Mouse (Mus musculus) intestine, postnatal 0 days (tissue): ENCODE data around the gene Inafm2. TPM values are rescaled to one million over a fixed set of nuclear protein-coding genes. Genes with fewer than 3 reads are reported as not detected.

ENCODE experiments used
- ATAC-seq: fragments of 200-750 bp; cut with Nextera tagmentation; 2 replicates; pipeline ENCODE4 v1.8.0; 2017; ENCODE audit warnings: mild to moderate bottlenecking, moderate TSS enrichment, moderate library complexity
- H3K27ac ChIP-seq: fragments of 300-500 bp; sonication (generic); 2 replicates; pipeline ENCODE4 v1.5.1; 2014; ENCODE audit warnings: mild to moderate bottlenecking, low read depth, low read length, moderate library complexity
- H3K27me3 ChIP-seq: fragments of 300-500 bp; sonication (generic); replicated peaks from 2 replicates; pipeline ENCODE4 v1.6.1; 2014; ENCODE audit warnings: low read length, mixed read lengths; ENCODE audit not compliant: control insufficient read depth, insufficient read depth
- H3K36me3 ChIP-seq: fragments of 300-500 bp; sonication (generic); 2 replicates; pipeline ENCODE4 v1.6.1; 2014; ENCODE audit warnings: mild to moderate bottlenecking, moderate library complexity; ENCODE audit not compliant: control insufficient read depth, insufficient read depth
- H3K4me1 ChIP-seq: fragments of 300-500 bp; sonication (generic); replicated peaks from 2 replicates; pipeline ENCODE4 v1.6.1; 2014; ENCODE audit warnings: antibody characterized with exemption, low read length, mixed read lengths; ENCODE audit not compliant: control insufficient read depth, insufficient read depth
- H3K4me2 ChIP-seq: fragments of 300-500 bp; sonication (generic); replicated peaks from 2 replicates; pipeline ENCODE4 v1.6.1; 2014; ENCODE audit warnings: low read depth, mild to moderate bottlenecking, moderate library complexity
- H3K4me3 ChIP-seq: fragments of 300-500 bp; sonication (generic); 2 replicates; pipeline ENCODE4 v1.5.1; 2014; ENCODE audit warnings: low read depth, low read length
- H3K9ac ChIP-seq: fragments of 300-500 bp; sonication (generic); 2 replicates; pipeline ENCODE4 v1.6.1; 2014; ENCODE audit warnings: mild to moderate bottlenecking, low read depth, low read length
- H3K9me3 ChIP-seq: fragments of 300-500 bp; sonication (generic); 2 replicates; pipeline ENCODE4 v1.6.1; 2016; ENCODE audit warnings: mixed run types; ENCODE audit not compliant: control insufficient read depth
- CTCF ChIP-seq: sonication (generic); IDR thresholded peaks from 2 replicates; pipeline ENCODE4 v1.5.1; 2016; ENCODE audit warnings: low read depth, mild to moderate bottlenecking, control low read depth, antibody characterized with exemption, moderate library complexity
- WGBS: fragments of 180-500 bp; shearing (Covaris S2); extraction: QIAGEN DNeasy Blood & Tissue Kit; methylation state at CpG from one replicate; pipeline ENCODE4 v1.1.7; 2014; 5-methylcytosine and 5-hydroxymethylcytosine counted together
- polyA plus RNA-seq: library from polyadenylated mRNA; unstranded; fragments of >200 nt; fragmentation: Nextera tagmentation; extraction: Ambion mirVana; gene quantifications from 2 replicates; pipeline ENCODE4 v1.2.1, GENCODE M21; 2015

The Inafm2 gene
- polyA plus RNA-seq, 1 experiment from 2014 or later, result 24.7 TPM

- Histone ChIP-seq H3K4me1 (0 out of 2 replicates have a peak, but pooled peaks cover 6% of the 10 kb centered on the region), H3K36me3 (no peaks in the 10 kb centered on the region), H3K9ac (no peak overlapping the region), H3K9me3 (no peaks in the 10 kb centered on the region), H3K27ac (no peak overlapping the region), H3K27me3 (peaks cover 79% of the 10 kb centered on the region), H3K4me3 (no peak overlapping the region), H3K4me2 (no peak overlapping the region)
- no peak for TF ChIP-seq CTCF
- no peak for ATAC-seq
- WGBS, result 61% methylated on average over 4 of the region's 4 CpGs
Observed at GRCm38 (mm10) chr2:118708472-118708871, 37.1 kb upstream of the Inafm2 start.

- H3K36me3 ChIP-seq, result no peaks in the 10 kb centered on the region
- H3K9ac ChIP-seq, result no peak overlapping the region
- H3K4me1 ChIP-seq, result 0 out of 2 replicates have a peak, but pooled peaks cover 4% of the 10 kb centered on the region
- H3K4me3 ChIP-seq, result no peak overlapping the region
- H3K27me3 ChIP-seq, result peaks cover 66% of the 10 kb centered on the region
- 51% methylated on average over 4 of the region's 4 CpGs for WGBS
- TF ChIP-seq CTCF, result no peak
- ATAC-seq, result no peak
- H3K27ac ChIP-seq, result no peak overlapping the region
- no peaks in the 10 kb centered on the region for H3K9me3 ChIP-seq
- no peak overlapping the region for H3K4me2 ChIP-seq
Observed at GRCm38 (mm10) chr2:118709655-118710221, 35.8 kb upstream of the Inafm2 start.

GRCm38 (mm10) chr2:118711038-118711494, 34.5 kb upstream of the Inafm2 start:
- H3K27me3 ChIP-seq, result peaks cover 53% of the 10 kb centered on the region
- H3K36me3 ChIP-seq, result no peaks in the 10 kb centered on the region
- H3K9me3 ChIP-seq, result no peaks in the 10 kb centered on the region
- H3K4me3 ChIP-seq, result peak overlapping the region; percentile 24; the same call in 1 of the 2 replicates
- peak overlapping the region; percentile 35; the same call in 1 of the 2 replicates for H3K9ac ChIP-seq
- peak overlapping the region; percentile 60 for H3K4me2 ChIP-seq
- H3K4me1 ChIP-seq, result 0 out of 2 replicates have a peak, but pooled peaks cover 4% of the 10 kb centered on the region
- H3K27ac ChIP-seq, result no peak overlapping the region
- no peak for TF ChIP-seq CTCF
- WGBS, result 2% methylated on average over 36 of the region's 36 CpGs
- ATAC-seq, result peak; percentile 63

- TF ChIP-seq CTCF, result no peak
- Histone ChIP-seq H3K9ac (no peak overlapping the region), H3K4me2 (no peak overlapping the region), H3K4me3 (no peak overlapping the region), H3K36me3 (no peaks in the 10 kb centered on the region), H3K4me1 (0 out of 2 replicates have a peak, but pooled peaks cover 4% of the 10 kb centered on the region), H3K27ac (no peak overlapping the region), H3K9me3 (no peaks in the 10 kb centered on the region), H3K27me3 (peaks cover 34% of the 10 kb centered on the region)
- 85% methylated on average over 6 of the region's 6 CpGs for WGBS
- no peak for ATAC-seq
Observed at GRCm38 (mm10) chr2:118713631-118714030, 31.9 kb upstream of the Inafm2 start.

- WGBS, result 41% methylated on average over 4 of the region's 4 CpGs
- Histone ChIP-seq H3K4me3 (no peak overlapping the region), H3K9me3 (no peaks in the 10 kb centered on the region), H3K4me2 (no peak overlapping the region), H3K27me3 (peaks cover 28% of the 10 kb centered on the region), H3K9ac (no peak overlapping the region), H3K27ac (no peak overlapping the region), H3K4me1 (0 out of 2 replicates have a peak, but pooled peaks cover 4% of the 10 kb centered on the region), H3K36me3 (no peaks in the 10 kb centered on the region)
- no peak for ATAC-seq
- TF ChIP-seq CTCF, result no peak
Observed at GRCm38 (mm10) chr2:118714230-118714629, 31.3 kb upstream of the Inafm2 start.

GRCm38 (mm10) chr2:118716677-118717076, 28.9 kb upstream of the Inafm2 start:
- H3K9me3 ChIP-seq, result no peaks in the 10 kb centered on the region
- H3K27me3 ChIP-seq, result peaks cover 16% of the 10 kb centered on the region
- no peak for ATAC-seq
- H3K27ac ChIP-seq, result no peak overlapping the region
- H3K4me3 ChIP-seq, result no peak overlapping the region
- TF ChIP-seq CTCF, result no peak
- no peaks in the 10 kb centered on the region for H3K36me3 ChIP-seq
- H3K4me1 ChIP-seq, result no peaks in the 10 kb centered on the region
- H3K4me2 ChIP-seq, result no peak overlapping the region
- H3K9ac ChIP-seq, result no peak overlapping the region
- WGBS, result 82% methylated on average over 5 of the region's 5 CpGs
